Mouse (Mus musculus): ENCODE measurements around the gene Tnfaip8l1. TPM values are rescaled to one million over a fixed set of nuclear protein-coding genes. Genes with fewer than 3 reads are reported as not detected.

Gene Tnfaip8l1
- under 1 TPM; 0.33 to 0.46 TPM for total RNA-seq (2023)

GRCm38 (mm10) chr17:56162231-56162774, at the start of gene Tnfaip8l1:
Gene Tnfaip8l1 (plus strand): TSS chr17:56162477.

GRCm38 (mm10) chr17:56117251-56117710, 45.0 kb upstream of the Tnfaip8l1 start, which contains the start of gene Plin5:
Gene Plin5 (minus strand): TSS chr17:56117596.

GRCm38 (mm10) chr17:56121826-56122225, 40.5 kb upstream of the Tnfaip8l1 start, which contains the start of gene Lrg1:
Gene Lrg1 (minus strand): TSS chr17:56122001.

GRCm38 (mm10) chr17:56139858-56140595, 22.2 kb upstream of the Tnfaip8l1 start, which contains the start of gene Sema6b:
Gene Sema6b (minus strand): TSS chr17:56140343.

GRCm38 (mm10) chr17:56183658-56184103, 21.4 kb downstream of the Tnfaip8l1 start, which contains the start of gene Mydgf:
Gene Mydgf (minus strand): TSS chr17:56183920.

GRCm38 (mm10) chr17:56218377-56219191, 56.3 kb downstream of the Tnfaip8l1 start, which contains the start of gene Dpp9:
Gene Dpp9 (minus strand): TSS chr17:56218905.

Other genes starting within 250 kb of the Tnfaip8l1 start
- gene Zfp119b, start 213.0 kb upstream of the Tnfaip8l1 start, total RNA-seq (2023): 1 to 10 TPM; 5.8 to 7.4 TPM
- gene Ebi3, start 209.8 kb upstream of the Tnfaip8l1 start, total RNA-seq (2023): 10 to 100 TPM; 14.8 to 16.0 TPM
- gene Yju2, start 203.4 kb upstream of the Tnfaip8l1 start, total RNA-seq (2023): 10 to 100 TPM; 50.3 to 58.0 TPM
- gene Shd, start 192.0 kb upstream of the Tnfaip8l1 start, total RNA-seq (2023): 1 to 10 TPM; 1.6 to 5.1 TPM
- not detected for gene Fsd1, start 176.0 kb upstream of the Tnfaip8l1 start, total RNA-seq (2023)
- under 1 TPM; 0.44 to 0.50 TPM for gene Stap2, start 156.9 kb upstream of the Tnfaip8l1 start, total RNA-seq (2023)
- 10 to 100 TPM; 62.8 to 82.7 TPM for gene Mpnd, start 156.8 kb upstream of the Tnfaip8l1 start, total RNA-seq (2023)
- gene Sh3gl1, start 125.8 kb upstream of the Tnfaip8l1 start, total RNA-seq (2023): 100 to 1,000 TPM in 1 of 2 experiments, 10 to 100 TPM in 1; 90.7 to 101 TPM
- 1 to 10 TPM; 2.9 to 3.3 TPM for gene Chaf1a, start 122.0 kb upstream of the Tnfaip8l1 start, total RNA-seq (2023)
- gene Ubxn6, start 87.4 kb upstream of the Tnfaip8l1 start, total RNA-seq (2023): 10 to 100 TPM; 55.0 to 65.0 TPM
- 100 to 1,000 TPM; 121 to 127 TPM for gene Hdgfl2, start 82.8 kb upstream of the Tnfaip8l1 start, total RNA-seq (2023)
- gene Plin4, start 52.7 kb upstream of the Tnfaip8l1 start, total RNA-seq (2023): not detected
- gene Plin5, start 44.9 kb upstream of the Tnfaip8l1 start, total RNA-seq (2023): not detected
- not detected for gene Lrg1, start 40.5 kb upstream of the Tnfaip8l1 start, total RNA-seq (2023)
- under 1 TPM; 0.87 to 0.92 TPM for gene Sema6b, start 22.1 kb upstream of the Tnfaip8l1 start, total RNA-seq (2023)
- 10 to 100 TPM; 45.9 to 46.6 TPM for gene Mydgf, start 21.4 kb downstream of the Tnfaip8l1 start, total RNA-seq (2023)
- gene Dpp9, start 56.4 kb downstream of the Tnfaip8l1 start, total RNA-seq (2023): 10 to 100 TPM; 53.3 to 54.6 TPM
- gene Fem1a, start 94.3 kb downstream of the Tnfaip8l1 start, total RNA-seq (2023): 10 to 100 TPM; 31.8 to 31.9 TPM
- 10 to 100 TPM; 25.3 to 27.6 TPM for gene Ticam1, start 114.3 kb downstream of the Tnfaip8l1 start, total RNA-seq (2023)
- 10 to 100 TPM; 16.4 to 18.5 TPM for gene Plin3, start 130.4 kb downstream of the Tnfaip8l1 start, total RNA-seq (2023)
- gene Arrdc5, start 137.8 kb downstream of the Tnfaip8l1 start, total RNA-seq (2023): not detected
- gene Uhrf1, start 140.8 kb downstream of the Tnfaip8l1 start, total RNA-seq (2023): 10 to 100 TPM in 1 of 2 experiments, 1 to 10 TPM in 1; 7.8 to 10.9 TPM
- 10 to 100 TPM; 70.4 to 70.5 TPM for gene Kdm4b, start 163.6 kb downstream of the Tnfaip8l1 start, total RNA-seq (2023)

Measured in B cell, adult 67 days (primary cell).